Mouse (Mus musculus) cortical plate, adult 2 months (tissue): ENCODE measurements at regions not wholly inside any gene's neighbourhood (a gene's known extent, or its start where the extent isn't known, plus 50 kb on each side); places are given as distances from the start of the nearest gene placed in this dataset.

Source experiments
- CTCF ChIP-seq: fragments of 200-500 bp; IDR thresholded peaks from 2 replicates; pipeline ENCODE4 v1.5.1; 2011; ENCODE audit warnings: mild to moderate bottlenecking, control low read depth, low read length; ENCODE audit not compliant: insufficient read depth; ENCODE audit errors: extremely low read depth
- POLR2A ChIP-seq: fragments of 200-500 bp; IDR thresholded peaks from 2 replicates; pipeline ENCODE4 v1.6.1; 2011; ENCODE audit warnings: mild to moderate bottlenecking, low read length, control low read depth; ENCODE audit not compliant: insufficient read depth; ENCODE audit errors: extremely low read depth

DNA sequence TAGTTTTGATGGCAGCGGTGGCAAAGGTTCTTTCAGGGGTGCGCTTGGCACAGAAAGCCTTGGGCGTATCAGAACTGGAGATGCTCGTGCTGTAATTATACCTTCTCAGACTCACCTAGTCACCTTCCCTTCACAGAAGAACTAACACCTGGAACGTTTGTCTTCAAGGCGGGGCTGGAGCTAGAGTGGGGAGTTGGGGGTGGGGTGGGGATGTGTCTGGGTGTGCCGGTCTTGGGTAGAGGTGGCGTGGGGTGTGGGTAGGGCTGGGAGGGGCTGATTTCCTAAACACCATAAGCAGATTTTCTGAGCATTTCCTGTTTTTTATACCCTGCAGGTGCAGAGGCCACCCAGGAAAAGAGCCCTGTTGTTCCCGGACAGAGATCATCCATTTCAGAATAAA is 274.5 kb upstream of the Auts2 start:
- TF ChIP-seq CTCF (no peak), POLR2A (no peak)
